Mouse (Mus musculus): ENCODE measurements at regions not wholly inside any gene's neighbourhood (a gene's known extent, or its start where the extent isn't known, plus 50 kb on each side); places are given as distances from the start of the nearest gene placed in this dataset.

GRCm38 (mm10) chr12:77949474-77950017 lies 244.5 kb upstream of the Gm6657 start:
- no peak for TF ChIP-seq CTCF (IDR thresholded peaks at IDR 0.05; ENCODE audit: low read depth, low read length)
- no peak for TF ChIP-seq TAL1 (conservative IDR thresholded peaks at IDR 0.05; ENCODE audit: low read depth, low read length)
- no peak for TF ChIP-seq POLR2AphosphoS5 (IDR thresholded peaks at IDR 0.05; ENCODE audit: insufficient replicate concordance, low read depth, low read length)
- no peak for TF ChIP-seq GATA1 (IDR thresholded peaks at IDR 0.05; ENCODE audit: borderline replicate concordance, low read length)
- no peak for TF ChIP-seq GATA2 (IDR thresholded peaks at IDR 0.05; ENCODE audit: borderline replicate concordance, low read depth, low read length)
